Mouse (Mus musculus) ES-Bruce4 (cell line): ENCODE data around the gene Lnpep.
"Not testable (repeated sequence)": the region's sequence is repeated elsewhere in the genome, so short reads cannot be mapped to it uniquely, and the experiment has no call there.

Experiments used
- CTCF ChIP-seq: IDR thresholded peaks from one replicate; pipeline ENCODE4 v1.8.1; 2011; ENCODE audit warnings: low read depth, low read length
- EP300 ChIP-seq: IDR thresholded peaks from 2 replicates; pipeline ENCODE4 v1.6.1; 2011; ENCODE audit warnings: low read depth, low read length; ENCODE audit not compliant: insufficient read depth
- POLR2A ChIP-seq: IDR thresholded peaks from one replicate; pipeline ENCODE4 v1.8.1; 2011; ENCODE audit warnings: low read length; ENCODE audit not compliant: insufficient read depth

GRCm38 (mm10) chr17:17496234-17496633 lies 128.6 kb downstream of the Lnpep start:
- TF ChIP-seq POLR2A, CTCF, EP300: not testable (repeated sequence)
